Mouse (Mus musculus): ENCODE results near the gene Pi4kb.
"Not testable (repeated sequence)": the region's sequence is repeated elsewhere in the genome, so short reads cannot be mapped to it uniquely, and the experiment has no call there.

Pi4kb gene

DNA sequence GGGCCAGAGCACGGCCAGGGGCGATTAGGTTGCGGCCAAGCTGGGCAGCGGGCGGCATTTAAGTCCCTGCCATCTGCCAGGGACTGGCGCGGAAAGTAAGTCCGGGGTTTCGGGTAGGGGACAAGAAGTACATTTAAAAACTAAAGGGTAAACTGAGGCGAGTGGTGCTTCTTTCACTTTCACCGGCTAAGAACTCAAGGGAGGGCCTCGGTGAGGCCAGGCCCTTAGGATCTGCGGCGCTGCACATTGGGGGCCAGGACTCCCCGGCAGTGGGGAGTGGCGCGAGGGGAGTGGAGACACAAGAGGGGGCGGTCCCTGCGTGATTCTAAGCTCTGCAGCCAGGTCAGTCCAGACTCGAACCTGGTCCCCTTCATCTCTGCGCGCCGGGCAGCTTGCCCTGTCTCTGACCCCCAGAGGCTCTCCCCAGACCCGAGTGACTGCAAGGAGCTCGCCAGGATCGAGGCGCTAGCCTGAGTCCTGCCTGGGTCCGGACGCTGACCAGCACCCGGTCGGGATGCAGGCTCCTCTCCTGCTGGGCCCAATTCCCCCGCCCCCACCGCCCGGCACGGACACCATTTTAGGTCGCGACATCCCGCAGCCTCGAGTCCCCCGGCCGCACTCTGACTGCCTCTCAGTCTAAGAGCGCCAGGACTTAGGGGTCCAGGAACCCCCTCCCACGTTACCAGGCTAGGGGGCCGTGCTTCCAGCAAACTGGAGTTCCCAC lies 40.1 kb downstream of the Pi4kb start:
- DNase-seq (ENCODE audit: extremely low spot score, low spot score) = no peak

DNA sequence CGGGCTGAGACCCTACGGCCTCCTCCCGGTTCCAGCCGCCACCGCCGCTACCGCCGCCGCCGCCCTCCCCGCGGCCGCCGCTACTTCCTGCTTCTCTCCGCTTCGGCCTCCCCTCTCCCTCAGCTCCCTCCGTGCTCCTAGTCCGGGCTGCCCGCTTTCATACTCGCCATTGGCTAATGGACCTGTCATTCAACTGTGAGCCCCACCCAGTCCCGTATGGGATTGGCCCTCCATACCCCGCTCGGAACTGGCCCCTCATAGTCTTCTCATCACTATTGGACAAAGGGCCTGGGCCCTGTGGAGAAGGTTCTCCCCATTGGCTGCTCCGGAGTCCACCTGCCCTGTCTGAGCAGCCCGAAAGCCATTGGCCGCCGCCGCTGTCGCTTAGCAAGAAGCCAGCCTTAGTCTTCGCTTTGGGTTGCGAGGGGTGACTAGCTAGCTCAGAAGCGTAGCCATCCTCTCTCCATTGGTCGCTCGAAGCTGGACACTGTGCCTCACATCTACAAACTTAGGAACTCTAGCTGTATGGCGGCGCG lies 40.9 kb downstream of the Pi4kb start, which contains the start of gene Zfp687:
Gene Zfp687 (minus strand): TSS at position 112 of the 536 bp plus-strand sequence.
- peak; percentile 97 for DNase-seq (ENCODE audit: extremely low spot score, low spot score)

DNA sequence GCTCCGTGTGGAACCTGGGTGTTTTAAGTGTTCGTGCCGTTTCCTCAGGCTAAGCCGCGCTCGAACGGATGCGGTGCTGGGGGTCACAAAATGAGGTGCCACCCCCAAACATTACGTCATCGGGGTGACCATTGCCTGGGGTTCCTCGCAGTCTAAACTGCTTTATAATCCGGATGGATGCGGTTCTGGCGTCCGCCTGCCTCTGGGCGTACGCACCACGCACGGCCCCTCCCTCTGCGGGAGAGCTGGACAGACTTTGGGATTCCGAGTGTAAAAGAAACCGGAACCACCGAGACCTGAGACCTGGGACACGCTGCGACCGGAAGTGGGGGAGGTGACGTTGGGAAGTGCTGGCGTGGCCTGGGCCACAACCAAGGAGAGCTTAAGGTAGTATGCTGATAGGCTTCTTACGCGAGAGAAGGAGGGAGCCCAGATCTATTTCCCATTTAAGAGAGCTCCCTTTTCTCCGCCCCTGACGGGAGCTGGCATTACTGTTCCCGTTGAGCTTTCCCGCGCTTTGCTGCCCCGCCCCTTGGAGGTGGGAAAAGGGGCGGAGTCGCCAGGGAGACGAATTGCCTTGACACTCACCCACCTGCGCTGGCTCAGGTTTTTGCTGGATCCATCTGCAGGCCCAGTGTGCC lies 41.5 kb downstream of the Pi4kb start:
- peak; percentile 85 for DNase-seq (ENCODE audit: extremely low spot score, low spot score)

DNA sequence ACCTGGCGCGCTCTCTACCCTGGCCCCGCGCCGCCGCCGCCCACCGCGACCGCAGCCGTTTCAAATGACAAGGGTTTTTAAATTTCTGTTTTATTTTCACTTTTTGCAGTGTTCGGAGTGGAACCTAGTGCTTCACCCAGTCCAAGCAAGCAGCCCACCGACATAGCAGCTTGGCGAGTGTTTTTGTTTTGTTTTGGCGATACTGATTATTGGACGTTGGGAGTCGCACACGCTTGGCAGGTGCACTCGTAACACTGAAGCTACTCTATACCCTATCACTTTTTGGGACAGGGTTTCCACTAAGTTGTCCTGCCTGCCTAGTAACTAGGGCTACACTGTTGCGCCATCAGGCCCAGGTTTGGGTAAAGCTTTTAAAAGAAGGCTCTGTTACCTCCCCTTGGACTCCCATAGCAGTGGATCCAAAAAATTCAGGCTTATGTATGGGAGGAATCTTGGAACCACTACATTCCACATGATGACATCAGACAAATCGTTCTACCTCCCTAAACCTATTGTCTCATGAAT lies 42.1 kb downstream of the Pi4kb start:
- DNase-seq (ENCODE audit: extremely low spot score, low spot score) = no peak

DNA sequence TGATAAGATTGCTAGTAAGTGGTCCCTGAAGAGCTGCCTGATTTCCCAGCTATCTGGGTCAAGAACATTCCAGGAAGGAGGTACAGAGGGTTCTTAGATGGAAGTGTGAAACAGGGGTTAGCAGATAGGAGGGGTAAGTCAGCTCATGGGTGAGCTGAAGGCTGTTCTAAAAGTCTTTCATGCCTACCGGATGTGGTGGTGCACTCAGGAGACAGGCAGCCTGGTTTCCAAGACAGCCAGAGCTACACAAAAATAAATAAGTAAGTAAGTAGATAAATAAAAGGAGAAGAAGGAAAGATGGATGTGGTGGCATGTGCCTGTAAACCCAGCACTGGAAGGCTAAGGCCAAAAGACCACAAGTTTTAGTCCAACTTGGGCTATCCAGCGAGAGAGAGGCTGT lies 44.2 kb downstream of the Pi4kb start:
- DNase-seq (ENCODE audit: extremely low spot score, low spot score) = no peak

DNA sequence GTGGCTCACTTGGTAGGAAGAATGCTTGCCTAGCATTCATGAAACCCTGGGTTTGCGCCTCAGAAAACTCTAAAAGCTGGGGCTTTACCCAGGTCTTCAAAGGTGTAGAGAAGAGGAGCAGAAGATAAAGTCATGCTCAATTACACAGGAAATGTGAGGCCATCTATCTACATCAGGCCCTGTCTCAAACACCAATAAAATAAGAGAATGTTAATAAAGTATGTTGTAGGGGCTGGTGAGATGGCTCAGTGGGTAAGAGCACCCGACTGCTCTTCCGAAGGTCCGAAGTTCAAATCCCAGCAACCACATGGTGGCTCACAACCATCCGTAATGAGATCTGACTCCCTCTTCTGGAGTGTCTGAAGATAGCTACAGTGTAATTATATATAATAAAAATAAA lies 46.4 kb downstream of the Pi4kb start:
- DNase-seq (ENCODE audit: extremely low spot score, low spot score) = not testable (repeated sequence)

DNA sequence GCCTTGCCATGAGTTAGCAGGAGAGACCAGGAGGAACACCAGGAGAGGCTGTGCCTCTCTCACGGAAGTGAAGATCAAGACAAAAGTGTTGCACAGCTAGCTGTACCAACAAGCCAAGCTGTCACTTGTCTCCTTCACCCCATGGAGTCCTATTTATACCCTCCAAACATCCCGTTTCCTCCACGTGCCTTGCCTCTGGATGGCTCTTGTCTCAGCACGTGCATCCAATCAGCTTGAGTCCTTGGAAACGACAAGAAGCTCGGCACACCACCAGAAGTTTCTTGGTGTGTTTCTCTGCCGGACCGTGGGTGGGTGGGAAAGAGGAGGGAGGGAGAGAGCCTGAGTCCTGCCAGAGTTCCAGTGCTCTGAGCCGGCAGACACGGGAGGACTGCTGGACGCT lies 50.0 kb downstream of the Pi4kb start:
- DNase-seq (ENCODE audit: extremely low spot score, low spot score) = no peak

DNA sequence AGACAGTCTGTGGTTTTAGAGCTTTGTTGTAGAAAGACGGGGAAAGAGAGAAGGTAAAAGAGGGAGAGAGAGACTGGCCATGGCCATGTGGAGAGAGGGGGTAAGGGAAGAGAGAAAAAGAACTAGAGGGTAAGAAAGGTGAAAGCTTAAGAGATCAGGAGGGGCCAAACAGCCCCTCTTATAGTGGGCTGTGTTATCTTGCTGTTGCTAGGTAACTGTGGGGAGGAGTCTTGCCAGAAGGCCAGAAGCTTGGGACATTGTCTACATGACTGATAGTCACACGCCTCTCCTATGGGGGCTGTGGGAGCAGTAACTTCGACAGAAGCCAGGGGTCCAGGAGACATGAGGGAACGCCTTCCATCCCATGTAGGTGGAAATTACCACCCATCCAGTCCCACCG lies 50.7 kb downstream of the Pi4kb start:
- no peak for DNase-seq (ENCODE audit: extremely low spot score, low spot score)

DNA sequence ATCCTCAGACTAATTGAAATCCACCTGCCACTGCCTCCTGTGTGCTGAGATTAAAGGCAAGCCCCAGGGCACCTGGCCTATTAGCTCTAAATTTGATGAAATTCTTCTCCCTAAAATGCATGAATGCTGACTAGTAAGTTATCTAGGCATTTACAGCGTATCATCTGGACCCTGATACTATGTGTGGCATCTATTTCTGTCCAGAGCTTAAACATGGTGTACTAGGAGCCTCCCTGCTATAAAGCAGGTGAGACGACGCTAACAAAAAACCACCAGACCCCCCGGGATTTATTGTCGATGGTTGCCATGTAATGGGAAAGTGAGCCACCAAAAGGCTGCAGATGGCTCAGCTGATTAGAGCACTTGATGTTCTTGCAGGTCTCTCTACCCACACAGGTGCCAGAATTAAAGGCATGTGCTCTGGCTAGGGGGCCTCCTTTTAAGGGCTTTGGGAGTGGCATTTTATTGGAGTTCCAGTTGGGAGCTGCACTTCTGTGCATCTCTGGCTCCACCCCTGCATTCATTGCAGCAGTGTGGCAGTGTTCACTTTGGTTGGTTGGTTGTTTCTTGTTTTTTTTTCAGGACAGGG lies 52.6 kb downstream of the Pi4kb start:
- no peak for DNase-seq (ENCODE audit: extremely low spot score, low spot score)

DNA sequence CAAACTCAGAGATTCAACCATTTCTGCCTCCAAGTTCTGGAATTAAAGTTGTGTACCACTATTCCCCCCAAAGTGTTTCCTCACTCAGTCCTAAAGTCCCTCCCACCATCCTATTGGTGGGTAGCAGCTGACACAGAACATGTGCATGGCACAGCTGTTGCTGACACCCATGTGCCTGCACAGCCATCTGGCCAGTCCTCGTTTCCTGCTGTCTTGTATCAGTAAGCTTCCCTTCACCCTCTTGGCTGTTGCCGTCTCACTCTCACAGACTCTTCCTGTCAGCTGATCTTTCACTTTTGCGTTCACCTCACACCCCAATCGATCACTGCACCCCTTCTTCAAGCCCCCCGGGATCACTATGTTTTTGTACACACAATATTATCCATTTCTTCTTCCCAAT lies 53.2 kb downstream of the Pi4kb start:
- no peak for DNase-seq (ENCODE audit: extremely low spot score, low spot score)

DNA sequence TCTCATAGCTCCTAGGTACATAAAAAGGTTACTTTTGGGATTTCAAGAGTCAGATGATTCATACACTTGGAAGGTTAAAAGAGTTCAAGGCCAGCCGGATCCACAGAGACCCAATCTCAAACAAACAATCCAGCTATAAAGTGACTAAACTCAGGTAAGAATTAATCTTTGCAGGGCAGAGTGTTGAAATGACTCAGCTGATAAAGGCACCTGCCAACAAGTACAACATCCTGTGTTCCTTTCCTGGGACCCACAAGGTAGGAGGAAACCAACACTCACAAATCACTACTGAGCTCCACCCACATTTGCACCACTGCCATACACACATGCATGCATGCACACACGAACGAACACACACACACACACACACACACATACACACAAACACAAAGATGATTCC lies 54.1 kb downstream of the Pi4kb start:
- no peak for DNase-seq (ENCODE audit: extremely low spot score, low spot score)

DNA sequence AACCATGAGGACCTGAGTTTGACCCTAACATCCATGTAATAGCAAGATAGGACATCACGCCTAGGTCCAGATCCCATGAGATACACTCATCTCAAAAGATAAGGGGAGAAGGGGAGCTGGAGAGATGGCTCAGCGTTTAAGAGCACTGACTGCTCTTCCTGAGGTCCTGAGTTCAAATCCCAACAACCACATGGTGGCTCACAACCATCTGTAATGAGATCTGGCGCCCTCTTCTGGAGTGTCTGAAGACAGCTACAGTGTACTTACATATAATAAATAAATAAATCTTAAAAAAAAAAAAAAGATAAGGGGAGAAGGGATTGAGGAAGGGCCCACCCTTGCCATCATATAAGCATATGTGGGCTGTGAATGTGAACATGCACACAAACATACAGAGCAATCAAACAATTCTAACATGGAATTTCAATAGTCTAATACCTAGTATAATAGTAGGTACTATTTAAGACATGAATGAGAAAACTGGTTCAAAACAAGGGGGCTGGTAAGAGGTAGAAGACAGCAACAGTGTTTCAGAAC lies 54.8 kb downstream of the Pi4kb start:
- DNase-seq (ENCODE audit: extremely low spot score, low spot score) = not testable (repeated sequence)

DNA sequence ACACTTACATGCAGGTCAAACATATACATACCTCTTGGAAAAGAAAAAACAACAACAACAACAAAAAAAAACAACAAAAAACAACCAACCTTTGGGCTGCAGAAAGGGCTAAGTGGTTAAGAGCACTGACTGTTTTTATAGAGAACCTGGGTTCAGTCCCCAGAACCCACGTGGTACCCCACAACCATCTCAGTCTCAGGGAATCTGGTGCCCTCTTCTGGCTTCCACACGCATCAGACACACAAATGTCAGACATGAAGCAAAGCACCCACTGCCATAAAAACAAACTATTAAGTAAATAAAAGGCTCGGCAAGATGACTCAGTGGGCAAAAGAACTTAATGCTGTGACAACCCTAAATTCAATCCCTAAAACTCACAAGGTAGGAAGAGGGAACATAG lies 55.4 kb downstream of the Pi4kb start:
- DNase-seq (ENCODE audit: extremely low spot score, low spot score) = no peak

DNA sequence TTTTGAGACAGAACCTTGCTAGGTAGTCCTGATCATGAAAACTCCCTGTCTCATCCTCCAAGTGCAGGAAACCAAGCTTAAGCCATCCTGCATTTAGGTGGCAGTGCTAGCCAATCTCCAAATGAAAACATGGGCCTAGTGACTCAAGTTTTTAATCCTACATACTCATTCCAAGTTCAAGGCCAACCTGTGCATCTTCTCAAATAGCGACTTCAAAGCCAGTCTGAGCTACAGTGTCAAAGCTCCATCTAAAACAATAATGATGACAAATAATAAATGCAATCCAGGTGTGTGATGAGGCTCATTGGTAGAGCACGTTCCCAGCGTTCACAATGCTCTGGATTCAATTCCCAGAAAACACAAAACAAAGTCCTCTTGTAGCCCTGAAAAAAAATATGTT lies 67.1 kb downstream of the Pi4kb start:
- no peak for DNase-seq (ENCODE audit: extremely low spot score, low spot score)

DNA sequence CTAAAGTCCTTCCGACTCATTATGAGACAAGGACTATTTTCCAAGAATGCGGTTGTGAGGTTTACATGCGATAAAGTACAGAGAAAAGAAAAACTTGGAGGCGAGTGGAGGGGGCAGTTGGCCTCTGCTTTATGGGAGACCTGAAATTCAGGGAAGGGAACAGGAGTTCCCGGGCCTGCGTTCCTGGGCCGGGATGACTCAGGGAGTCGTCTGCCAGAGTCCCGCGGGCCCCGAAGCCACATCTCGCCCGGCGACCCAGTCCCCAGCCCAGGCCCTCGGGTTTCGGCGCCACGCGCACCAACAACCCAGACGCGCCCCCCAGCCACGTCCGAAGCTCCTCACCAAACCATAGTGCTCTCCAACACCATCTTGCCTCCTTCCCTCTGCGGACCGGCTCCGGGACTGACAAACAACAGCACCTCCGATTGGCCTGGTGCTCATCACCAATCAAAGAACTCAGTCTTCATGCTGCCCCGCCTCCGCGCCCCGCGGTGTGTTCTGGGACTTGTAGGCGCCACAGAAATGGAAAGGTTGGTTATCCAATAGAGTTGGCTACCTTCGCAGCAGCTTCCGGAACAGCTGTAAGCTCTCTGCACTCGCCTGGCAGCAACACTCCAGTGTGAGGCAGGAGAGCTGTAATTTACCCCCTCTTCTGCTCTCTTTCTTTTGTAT lies 67.8 kb downstream of the Pi4kb start, which contains the start of gene Psmd4:
Gene Psmd4 (minus strand): TSS at position 449 of the 672 bp plus-strand sequence.
- peak; percentile 99 for DNase-seq (ENCODE audit: extremely low spot score, low spot score)

DNA sequence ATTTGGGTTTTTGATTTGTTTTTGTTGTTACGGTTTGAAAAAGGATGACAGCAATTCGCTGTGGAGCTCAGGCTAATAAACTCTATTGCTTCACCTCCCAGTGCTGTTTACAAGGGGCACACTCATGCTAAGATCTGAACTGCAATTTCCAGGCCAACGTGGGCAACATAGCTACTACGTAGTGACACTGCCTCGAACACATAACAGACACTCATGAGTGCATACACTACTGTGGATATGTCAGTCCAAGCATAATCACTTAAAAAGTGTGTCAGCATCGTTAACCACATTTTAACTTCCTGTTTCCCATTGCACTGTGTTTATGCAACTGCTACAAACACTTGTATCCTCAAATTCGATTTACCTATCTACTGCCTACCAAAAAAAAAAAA lies 68.3 kb downstream of the Pi4kb start:
- DNase-seq (ENCODE audit: extremely low spot score, low spot score) = no peak

DNA sequence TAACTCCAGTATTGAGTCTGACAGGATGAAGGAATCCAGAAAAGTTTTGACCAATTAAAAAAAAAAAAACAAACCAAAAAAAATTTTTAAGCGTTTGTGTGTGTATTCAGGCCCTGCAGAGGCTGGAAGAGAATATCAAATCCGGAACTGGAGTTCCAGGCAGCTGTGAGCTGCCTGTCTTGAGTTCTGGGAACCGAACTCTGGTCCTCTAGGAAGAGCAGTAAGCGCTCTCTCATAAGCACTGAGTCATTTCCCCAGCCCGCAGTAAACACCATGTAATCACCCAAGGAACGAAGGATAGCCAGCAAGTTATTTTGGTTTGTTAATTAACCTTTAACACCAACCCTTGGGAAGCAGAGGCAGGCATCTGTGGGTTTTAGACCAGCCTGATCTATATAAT lies 68.7 kb downstream of the Pi4kb start:
- DNase-seq (ENCODE audit: extremely low spot score, low spot score) = no peak

DNA sequence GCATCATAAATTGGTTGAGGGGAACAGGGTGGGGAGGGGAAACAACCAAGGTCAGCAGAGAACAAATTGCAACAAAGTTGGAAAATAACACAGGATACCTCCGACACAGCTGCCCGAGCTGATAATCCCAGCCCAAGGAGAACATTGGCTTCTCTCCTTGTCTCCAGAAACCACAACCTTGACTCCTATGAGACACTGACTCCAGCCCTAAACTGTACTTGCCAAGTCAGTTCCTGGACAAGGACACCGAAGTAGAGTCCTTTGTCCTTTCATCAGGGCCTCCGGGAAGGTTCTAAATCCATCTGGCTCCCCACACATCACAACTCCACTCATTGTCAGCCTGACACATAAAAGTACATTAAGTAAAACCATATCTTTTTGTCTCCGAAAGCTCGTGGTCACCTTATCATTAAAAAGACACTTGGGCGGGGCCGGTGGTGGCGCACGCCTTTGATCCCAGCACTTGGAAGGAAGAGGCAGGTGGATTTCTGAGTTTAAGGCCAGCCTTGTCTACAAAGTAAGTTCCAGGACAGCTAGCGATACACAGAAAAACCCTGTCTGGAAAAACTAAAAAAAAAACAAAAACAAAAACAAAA lies 72.0 kb downstream of the Pi4kb start:
- DNase-seq (ENCODE audit: extremely low spot score, low spot score) = no peak

DNA sequence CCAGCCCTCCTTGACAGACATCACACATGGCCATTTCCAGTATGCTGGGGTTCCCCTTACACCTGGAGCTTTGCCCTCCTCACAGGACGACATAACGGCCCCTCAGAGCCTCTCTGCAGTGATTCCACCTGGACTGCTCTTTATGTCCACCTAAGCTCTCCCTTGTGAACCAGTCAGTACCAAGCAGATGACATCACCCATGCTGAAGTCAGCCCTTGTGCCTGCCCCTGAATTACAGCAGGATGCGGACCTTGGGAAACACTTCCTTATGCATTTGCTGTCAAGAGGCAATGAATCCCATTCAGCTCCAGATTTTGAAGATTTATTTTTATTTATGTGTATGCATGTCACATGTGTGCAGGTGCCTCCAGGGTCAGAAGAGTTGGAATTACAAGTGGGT lies 73.4 kb downstream of the Pi4kb start:
- DNase-seq (ENCODE audit: extremely low spot score, low spot score) = no peak

DNA sequence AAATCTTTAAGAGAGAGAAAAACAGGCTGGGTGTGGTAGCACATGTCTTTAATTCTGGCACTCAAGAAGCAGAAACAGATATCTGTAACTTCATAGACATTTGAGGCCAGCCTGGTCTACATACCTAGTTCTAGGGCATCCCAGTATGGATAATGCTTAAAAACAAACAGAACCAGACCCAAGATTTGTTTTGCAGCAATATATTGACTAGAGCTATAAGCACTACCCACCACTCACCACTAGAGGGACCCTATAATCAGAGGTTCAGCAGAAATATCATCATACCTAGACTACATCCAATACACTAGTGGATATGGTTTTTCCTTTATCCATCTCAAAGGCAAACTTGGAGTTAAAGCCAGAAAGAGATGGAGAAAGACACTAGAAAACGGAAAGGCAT lies 78.4 kb downstream of the Pi4kb start:
- no peak for DNase-seq (ENCODE audit: extremely low spot score, low spot score)

DNA sequence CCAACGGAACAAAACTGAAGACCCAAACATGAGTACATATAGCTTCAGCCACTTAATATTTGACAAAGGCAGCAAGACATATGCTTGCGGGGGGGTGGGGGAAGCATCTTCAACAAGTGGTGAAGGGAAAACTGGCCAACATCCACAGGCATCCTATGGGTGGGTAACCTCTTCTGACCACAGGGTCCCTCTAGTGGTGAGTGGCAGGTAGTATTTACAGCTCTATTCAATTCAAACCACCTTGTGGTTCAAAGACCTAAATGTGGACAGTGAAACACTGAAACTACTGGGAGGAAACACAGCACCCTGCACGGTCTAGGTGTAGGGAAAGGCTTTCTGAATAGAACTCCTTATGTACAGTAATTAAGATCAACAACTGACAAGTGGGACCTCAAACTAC lies 79.2 kb downstream of the Pi4kb start:
- DNase-seq (ENCODE audit: extremely low spot score, low spot score) = peak; percentile 25

Measured in neural tube, embryonic 10.5 days (tissue).